Mouse (Mus musculus) liver (tissue): ENCODE measurements around the gene Sipa1l1.

ENCODE experiments used
- DNase-seq: peaks from one replicate; pipeline ENCODE4 v3.0.0-alpha.2; 2020; ENCODE audit warnings: mixed read lengths

Sipa1l1 gene

GRCm38 (mm10) chr12:82251328-82251727 is 82.2 kb downstream of the Sipa1l1 start:
- DNase-seq, result no peak

- DNase-seq, result no peak
Observed at GRCm38 (mm10) chr12:82254076-82254475, 85.0 kb downstream of the Sipa1l1 start.

DNA sequence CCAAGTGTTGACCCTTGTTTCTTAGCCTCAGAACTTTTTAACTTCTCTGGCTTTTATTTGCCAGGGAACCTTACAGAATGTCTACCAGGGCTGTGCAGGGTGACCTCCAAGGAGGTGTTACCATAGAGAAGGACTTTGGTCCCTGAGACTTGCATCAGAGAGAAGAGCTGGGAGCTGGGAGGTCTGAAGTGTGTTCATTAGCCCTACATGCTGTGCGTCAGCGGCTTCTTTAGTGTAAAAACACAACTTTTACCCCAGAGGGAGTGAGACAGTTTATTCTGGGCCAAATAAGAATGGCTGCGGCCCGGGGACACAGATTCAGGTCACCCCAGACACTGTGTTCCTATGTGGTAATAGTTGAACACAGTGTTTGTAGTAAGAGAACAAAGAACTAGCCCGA is 86.9 kb downstream of the Sipa1l1 start:
- DNase-seq, result no peak

- DNase-seq, result no peak
Observed at GRCm38 (mm10) chr12:82256921-82257500, 87.9 kb downstream of the Sipa1l1 start.

- no peak for DNase-seq
Observed at GRCm38 (mm10) chr12:82257994-82258785, 89.1 kb downstream of the Sipa1l1 start.

GRCm38 (mm10) chr12:82263443-82263842 is 94.3 kb downstream of the Sipa1l1 start:
- no peak for DNase-seq

DNA sequence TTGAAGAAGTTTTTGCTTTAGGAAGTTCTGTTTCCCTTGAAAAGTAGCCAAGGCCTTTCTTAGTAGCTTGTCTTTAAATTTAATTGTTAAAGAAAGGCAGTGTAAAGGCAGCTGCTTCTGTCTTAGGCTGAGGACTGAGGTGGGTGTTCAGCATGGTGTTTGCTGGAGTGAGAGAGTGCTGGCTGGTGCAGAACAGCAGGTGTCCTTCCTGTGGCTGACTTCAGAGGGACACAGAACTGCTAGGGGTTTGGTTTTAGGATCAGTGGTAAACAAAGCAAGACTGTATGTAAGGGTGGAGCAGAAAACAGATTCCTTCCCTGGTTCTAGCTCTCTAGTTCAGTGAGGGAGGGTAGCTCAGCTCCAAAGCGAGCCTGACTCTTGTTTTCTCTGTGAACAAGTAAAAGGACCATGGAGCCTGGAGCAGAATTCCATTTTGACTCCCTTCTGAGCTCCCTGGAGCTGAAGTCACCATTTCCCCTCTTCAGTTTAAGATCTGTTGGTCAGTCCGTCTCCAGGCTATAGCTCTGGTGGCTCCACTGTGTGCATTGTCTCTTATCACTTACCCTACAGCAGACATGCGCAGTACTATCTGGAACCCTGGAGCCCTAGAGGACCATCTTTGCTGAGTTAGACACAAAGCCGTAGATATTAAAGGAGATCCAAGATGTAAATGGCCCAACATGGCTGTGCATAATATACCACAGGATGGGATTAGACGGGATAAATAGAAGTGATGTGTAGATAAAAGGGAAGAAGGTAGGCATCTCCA is 95.1 kb downstream of the Sipa1l1 start:
- no peak for DNase-seq

DNA sequence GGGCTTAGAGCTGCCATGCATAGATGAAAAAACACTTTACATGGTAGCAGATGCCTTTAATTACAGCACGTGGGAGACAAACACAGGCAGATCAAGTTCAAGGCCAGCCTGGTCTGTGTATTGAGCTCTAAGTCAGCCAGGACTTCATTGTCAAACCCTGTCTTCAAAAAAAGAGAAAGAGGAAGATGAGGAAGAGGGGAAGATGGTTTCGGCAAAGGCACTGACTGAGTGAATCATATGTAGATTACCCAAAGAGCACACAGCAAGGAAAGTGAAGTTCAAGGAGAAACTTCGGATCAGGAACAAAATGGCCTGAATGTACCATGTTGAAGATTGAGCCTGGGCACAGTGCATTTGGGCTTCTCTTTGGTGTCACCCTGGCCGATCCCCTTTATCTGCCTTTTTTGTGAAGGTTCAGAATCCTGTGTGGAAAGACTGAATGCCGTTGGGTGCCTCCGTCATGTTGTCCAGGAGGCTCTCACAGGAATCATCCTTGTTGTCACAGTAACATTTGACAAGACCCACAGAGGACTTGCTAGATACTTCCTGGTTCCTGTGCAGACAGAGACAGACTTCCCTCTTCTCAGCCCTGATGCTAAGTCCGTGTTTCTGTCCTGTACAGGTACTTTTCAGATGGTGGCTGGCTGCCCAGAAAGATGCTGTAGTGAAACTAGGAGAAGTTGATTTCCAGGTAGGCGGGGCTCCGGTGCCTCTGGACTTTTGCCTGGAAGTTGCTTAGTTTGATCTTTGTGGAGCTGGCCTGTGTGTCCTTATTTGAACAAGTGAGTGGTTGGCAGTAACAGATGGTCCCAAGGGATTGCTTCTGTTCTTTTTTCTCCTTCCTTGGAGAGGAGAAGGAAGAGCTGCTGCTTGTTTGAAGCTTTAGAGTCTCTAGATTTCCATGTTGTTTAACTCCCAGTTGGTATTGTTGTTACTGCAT is 96.5 kb downstream of the Sipa1l1 start:
- DNase-seq, result no peak

DNA sequence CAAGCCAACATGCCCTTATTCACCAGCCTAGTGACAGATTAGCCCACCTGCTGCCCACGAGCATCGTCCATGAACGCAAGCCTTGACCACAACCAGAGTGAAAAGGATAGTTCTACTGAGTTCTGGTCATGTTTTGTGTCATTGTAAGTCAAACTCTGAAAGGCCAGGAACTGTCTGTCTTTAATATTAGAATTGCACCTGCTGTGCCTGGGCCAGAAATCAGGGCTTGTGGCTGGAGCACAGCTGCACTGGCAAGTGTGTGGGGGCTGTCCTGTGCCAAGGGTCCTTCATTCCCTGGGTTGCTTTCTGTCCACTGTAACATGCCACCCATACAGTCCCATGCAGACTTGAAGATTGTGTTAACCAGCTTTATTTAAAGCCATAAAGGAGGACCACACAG is 102.3 kb downstream of the Sipa1l1 start:
- no peak for DNase-seq

DNA sequence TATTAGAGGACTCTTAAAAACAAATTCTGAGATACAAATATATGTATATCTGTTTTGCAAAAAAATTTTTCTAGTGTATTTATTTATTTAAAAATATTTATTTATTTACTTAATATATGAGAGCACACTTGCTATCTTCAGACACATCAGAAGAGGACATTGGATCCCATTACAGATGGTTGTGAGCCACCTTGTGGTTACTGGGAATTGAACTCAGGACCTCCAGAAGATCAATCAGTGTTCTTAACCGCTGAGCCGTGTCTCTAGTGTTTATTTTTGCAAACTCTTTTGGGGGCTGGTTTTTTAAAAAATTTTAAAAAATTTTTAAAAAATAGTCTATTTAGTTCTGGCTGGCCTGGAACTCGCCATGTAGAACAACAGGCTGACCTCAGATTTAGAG is 104.4 kb downstream of the Sipa1l1 start:
- DNase-seq, result no peak

- no peak for DNase-seq
Observed at GRCm38 (mm10) chr12:82274576-82274975, 105.5 kb downstream of the Sipa1l1 start.

DNA sequence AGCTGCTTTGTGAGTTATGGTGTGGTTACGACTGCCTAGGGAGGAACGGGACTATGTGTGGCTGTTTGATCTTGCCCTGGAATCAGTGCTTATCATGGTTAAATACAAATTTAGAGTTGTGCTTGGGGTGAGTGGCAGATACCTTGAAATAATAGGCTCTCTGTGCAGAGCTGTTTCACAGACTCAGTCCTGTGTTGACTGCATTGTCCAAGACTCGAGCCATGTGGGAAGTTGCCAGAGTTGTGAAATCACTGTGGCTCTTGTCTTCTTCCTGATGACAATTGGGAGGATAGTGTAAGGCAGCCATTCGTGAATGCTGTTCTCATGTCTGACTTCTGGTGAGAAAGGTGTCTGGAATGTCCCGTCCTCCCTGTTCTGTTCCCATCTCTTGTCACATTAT is 106.6 kb downstream of the Sipa1l1 start:
- DNase-seq, result no peak

- DNase-seq, result no peak
Observed at GRCm38 (mm10) chr12:82276591-82276990, 107.5 kb downstream of the Sipa1l1 start.

DNA sequence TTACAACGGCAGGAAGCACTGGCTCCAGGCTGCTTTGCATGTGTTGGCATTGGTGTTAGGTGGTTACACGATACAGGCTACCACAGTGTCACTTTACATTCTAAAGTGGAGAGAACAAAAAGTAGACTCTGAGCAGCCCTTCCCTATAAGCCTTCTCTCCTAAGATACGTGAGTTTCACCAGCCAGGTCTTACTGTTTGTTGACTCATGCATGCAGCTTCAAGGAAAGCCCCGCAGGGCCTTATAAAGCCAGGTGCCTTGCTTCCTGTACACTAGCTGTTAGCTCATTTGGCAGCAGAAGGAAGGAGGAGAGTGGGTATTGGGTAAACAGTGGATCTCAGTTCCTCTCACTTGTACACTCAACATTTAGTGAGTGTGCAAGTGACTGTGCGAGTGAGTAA is 115.5 kb downstream of the Sipa1l1 start:
- DNase-seq, result no peak

- DNase-seq, result no peak
Observed at GRCm38 (mm10) chr12:82285018-82285417, 115.9 kb downstream of the Sipa1l1 start.

DNA sequence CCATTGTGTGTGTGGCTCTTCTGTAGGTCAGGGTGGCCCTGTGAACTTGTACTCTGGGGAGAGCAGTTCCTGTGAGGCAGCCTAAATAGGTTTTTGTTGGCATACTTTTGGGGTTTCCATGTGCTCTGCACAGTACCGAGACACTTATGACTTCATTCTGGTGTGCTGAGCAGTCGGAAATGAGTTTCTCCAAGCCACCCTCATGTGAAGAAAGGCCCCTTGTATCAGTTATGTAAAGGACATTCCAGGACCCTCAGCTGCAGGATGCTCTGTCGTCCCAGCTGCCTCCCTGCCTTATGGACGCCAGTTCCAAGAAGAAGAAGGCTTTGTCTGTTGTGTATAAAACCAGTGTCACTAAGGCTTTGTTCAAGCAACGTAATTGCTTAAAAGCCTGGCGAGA is 116.9 kb downstream of the Sipa1l1 start:
- DNase-seq, result no peak

DNA sequence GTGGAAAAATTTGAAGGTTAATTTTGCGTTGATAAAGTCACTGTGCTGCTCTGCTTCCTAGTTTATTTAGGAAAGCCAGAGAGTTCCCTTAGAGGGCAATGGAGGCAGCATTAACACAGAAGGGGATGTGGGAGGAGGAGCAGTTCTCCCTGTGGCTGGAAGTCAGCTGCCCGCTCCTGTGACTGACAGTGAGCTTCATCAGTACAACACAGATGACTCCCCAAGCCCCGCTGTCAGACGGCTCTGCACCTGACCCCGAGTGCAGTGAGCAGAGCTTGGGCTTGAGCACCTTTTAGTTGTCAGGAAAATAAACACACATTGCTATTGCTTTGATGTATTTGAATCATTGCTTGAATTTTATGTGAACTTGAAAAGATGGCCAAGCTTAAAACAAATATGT is 117.7 kb downstream of the Sipa1l1 start:
- no peak for DNase-seq

DNA sequence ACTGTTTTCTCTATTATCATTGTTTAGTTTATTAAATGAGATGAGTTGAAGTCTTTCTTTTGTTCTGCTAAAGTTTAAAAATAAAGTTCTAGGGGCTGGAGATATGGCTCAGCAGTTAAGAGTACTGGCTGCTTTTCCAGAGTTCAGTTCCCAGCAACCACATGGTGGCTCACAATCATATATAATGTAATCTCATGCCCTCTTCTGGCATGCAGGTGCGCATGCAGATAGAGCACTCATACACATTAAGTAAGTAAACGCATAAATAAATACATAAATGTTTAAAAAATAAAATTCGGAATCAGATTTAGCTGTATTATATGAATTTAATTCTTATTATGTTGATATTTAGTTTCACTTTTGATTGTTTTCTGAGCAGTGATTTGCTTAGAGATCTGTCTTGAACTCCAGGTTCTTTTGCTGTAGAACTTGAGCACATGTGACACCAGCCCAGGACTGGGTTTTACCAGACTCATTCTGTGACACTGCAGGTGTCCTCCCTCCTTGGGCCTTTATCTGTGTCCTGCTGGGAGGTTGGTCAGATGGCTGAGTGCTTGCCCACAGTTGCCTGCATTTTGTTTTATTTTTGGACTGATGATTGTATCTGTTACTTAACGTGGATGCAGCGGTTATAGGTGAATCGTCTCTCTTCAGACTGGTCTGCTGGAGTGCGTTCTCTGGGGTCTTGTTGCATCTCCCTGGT is 124.6 kb downstream of the Sipa1l1 start:
- no peak for DNase-seq

DNA sequence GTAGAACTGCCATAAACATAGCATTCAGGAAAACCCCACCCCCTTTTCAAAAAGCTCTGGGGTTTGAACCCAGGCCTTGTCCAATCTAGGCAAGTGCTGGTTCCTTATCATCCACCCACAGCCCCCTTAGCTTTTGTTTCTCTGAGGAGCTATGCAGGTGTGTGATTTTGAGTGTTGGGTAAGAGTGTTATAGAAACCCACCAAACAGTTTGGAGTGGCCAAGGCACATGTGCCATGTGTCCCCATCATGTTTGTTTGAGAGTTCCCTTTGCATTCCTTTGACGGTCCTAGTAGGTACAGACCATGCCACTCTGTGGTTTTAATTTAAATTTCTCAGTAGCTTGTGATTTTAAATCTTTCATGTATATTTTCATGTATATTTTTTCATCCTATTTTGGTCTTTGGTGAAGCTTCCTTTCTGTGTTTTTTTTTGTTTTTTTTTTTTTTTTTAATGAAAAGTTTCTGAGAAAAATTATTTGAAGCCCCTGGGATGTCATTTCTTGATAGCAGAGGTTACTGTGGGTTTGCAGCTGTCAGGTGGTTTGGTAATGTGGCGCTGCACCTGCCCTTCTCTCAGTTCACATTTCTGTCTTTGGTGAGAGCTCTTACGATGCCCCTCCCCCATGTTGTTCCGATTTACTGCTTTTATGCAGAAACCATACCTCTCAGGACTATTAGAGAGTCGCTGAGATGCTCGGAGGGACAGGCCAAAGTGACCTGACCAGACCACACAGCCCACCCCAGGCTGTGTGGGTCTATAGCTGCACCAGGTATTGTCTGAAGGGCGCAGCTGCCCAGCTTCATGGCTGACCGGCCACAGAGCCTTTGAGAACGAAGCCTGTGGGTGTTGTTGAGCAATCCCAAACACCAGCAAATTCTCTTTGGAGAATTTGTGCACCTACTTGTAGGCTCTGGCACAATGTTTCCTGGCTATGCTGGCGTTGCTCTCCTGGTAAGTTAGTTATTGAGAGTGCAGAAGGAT is 126.1 kb downstream of the Sipa1l1 start:
- no peak for DNase-seq

- DNase-seq, result no peak
Observed at GRCm38 (mm10) chr12:82296276-82296675, 127.2 kb downstream of the Sipa1l1 start.

DNA sequence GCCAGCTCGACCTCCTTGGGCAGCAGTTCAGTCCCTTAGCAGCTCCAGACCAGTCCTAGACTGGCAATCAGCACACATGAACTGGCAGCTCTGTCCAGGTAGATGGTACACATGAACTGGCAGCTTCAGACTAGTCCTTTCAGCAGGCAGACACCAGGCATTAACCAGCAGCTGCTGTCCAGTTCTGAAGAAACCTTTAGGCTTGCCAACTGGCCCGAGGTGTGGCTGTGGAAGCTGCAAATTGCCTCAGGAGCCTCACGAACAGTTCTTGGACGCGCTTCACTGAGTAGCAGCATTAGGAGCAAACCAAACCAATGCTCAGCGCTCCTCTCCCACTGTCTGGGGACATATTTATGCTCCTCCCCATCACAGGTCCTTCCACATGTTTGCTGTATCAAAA is 128.1 kb downstream of the Sipa1l1 start:
- DNase-seq, result no peak
